9 mouse cellular contexts compared by ENCODE assay signal in the genomic region with DNA sequence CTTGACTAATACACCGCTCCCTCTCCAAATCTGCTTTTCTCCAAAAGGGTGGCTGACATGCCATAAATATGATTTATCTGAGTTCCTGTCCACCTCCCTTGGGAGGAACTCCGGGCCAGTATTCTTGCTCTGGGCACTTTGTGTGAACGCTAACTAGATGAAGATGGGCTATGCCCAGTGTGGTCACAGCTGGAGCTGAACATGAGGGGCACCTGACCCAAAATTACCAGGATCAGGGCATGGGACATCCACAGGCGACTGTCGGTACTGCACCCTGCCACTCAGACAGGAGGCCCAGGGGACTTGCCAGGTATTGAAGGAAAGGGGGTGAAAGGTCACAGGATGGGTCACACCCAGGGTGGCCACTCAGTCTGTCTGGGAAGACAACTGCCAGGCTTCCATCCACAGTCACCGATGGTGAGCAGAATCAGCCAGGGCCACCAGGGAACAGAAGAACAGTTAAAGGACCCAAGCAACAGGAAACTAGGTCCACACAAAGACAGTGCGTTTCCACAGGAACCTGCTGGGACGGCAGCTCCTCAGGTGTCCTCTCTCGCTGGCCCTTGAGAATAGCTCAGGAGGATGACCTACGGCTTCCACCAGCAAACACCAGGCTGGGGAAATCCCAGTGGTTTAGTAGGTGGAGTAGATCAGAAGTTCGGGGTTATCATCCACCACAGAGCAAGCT. TPM values are rescaled to one million over a fixed set of nuclear protein-coding genes. Genes with fewer than 3 reads are reported as not detected.
DNase-seq lines count a peak whose midpoint lies in the region; ATAC-seq and TF ChIP-seq lines count a peak whose summit lies in the region.
"Had no signal": no experiment of that assay in that cellular context is flagged by ENCODE, and none has a peak within 500 bp of the region (broad histone marks: within the 10 kb centered on the region; RNA-seq: fewer than 3 reads in every experiment).

No protein-coding gene starts in this region.

- no peak for DNase-seq in forebrain, postnatal 0 days
- DNase-seq in forebrain, embryonic 14.5 days (ENCODE audit: low spot score) = no peak
- DNase-seq in 3T3-L1 (ENCODE audit: low read depth, low spot score) (peak; percentile 50), adipocyte (ENCODE audit: low spot score) (peak; percentile 30)
- peak; percentile 48 for DNase-seq in kidney, adult 18-20 months
- DNase-seq in naive thymus-derived CD4-positive, alpha-beta T cell, adult 2 months (ENCODE audit: low read depth) = peak; percentile 59
- DNase-seq in urinary bladder, adult 2 months (ENCODE audit: low spot score) = no peak

- H3K9me3 ChIP-seq in forebrain, postnatal 0 days (ENCODE audit: low read length) = no peaks in the 10 kb centered on the region
- no peaks in the 10 kb centered on the region for H3K9me3 ChIP-seq in forebrain, embryonic 14.5 days (replicated peaks; ENCODE audit: control insufficient read depth, low read length)
- no peaks in the 10 kb centered on the region for H3K9me3 ChIP-seq in forebrain, embryonic 12.5 days
- H3K9me3 ChIP-seq: midbrain, embryonic 12.5 days had no signal

- no peak overlapping the region for H3K4me3 ChIP-seq in forebrain, postnatal 0 days (ENCODE audit: low read depth, low read length)
- no peak overlapping the region for H3K4me3 ChIP-seq in forebrain, embryonic 14.5 days (ENCODE audit: low read depth, low read length)
- H3K4me3 ChIP-seq in forebrain, embryonic 12.5 days (replicated peaks) = no peak overlapping the region
- H3K4me3 ChIP-seq: midbrain, embryonic 12.5 days had no signal

- peak; percentile 62 for TF ChIP-seq CTCF in forebrain, postnatal 0 days (IDR thresholded peaks at IDR 0.05; ENCODE audit: low read depth)

- H3K4me2 ChIP-seq in forebrain, postnatal 0 days (ENCODE audit: low read depth) = no peak overlapping the region
- H3K4me2 ChIP-seq in forebrain, embryonic 14.5 days (ENCODE audit: low read length) = no peak overlapping the region
- H3K4me2 ChIP-seq in forebrain, embryonic 12.5 days = no peak overlapping the region
- H3K4me2 ChIP-seq: midbrain, embryonic 12.5 days had no signal

- ATAC-seq in forebrain, postnatal 0 days = no peak
- ATAC-seq in forebrain, embryonic 14.5 days = no peak
- no peak for ATAC-seq in forebrain, embryonic 12.5 days (ENCODE audit: low FRiP score)

- no peaks in the 10 kb centered on the region for H3K36me3 ChIP-seq in forebrain, postnatal 0 days (ENCODE audit: insufficient read depth)
- H3K36me3 ChIP-seq in forebrain, embryonic 14.5 days (ENCODE audit: control insufficient read depth, insufficient read depth, low read length) = 0 out of 2 replicates have a peak, but pooled peaks cover 3% of the 10 kb centered on the region
- H3K36me3 ChIP-seq in forebrain, embryonic 12.5 days (replicated peaks) = peaks cover 15% of the 10 kb centered on the region; the same call in 1 of the 2 replicates

- WGBS in forebrain, postnatal 0 days = 85% methylated on average over 11 of the region's 11 CpGs
- WGBS in forebrain, embryonic 14.5 days = 83% methylated on average over 11 of the region's 11 CpGs
- WGBS in forebrain, embryonic 12.5 days = 82% methylated on average over 11 of the region's 11 CpGs

- no peaks in the 10 kb centered on the region for H3K4me1 ChIP-seq in forebrain, postnatal 0 days (ENCODE audit: insufficient read depth)
- no peaks in the 10 kb centered on the region for H3K4me1 ChIP-seq in forebrain, embryonic 14.5 days (ENCODE audit: control insufficient read depth, insufficient read depth, low read length)
- H3K4me1 ChIP-seq in forebrain, embryonic 12.5 days = 0 out of 2 replicates have a peak, but pooled peaks cover 2% of the 10 kb centered on the region
- H3K4me1 ChIP-seq: midbrain, embryonic 12.5 days had no signal

- H3K27ac ChIP-seq in forebrain, postnatal 0 days (ENCODE audit: low read depth, low read length) = no peak overlapping the region
- no peak overlapping the region for H3K27ac ChIP-seq in forebrain, embryonic 14.5 days (ENCODE audit: low read depth, low read length)
- no peak overlapping the region for H3K27ac ChIP-seq in forebrain, embryonic 12.5 days
- H3K27ac ChIP-seq: midbrain, embryonic 12.5 days had no signal

- no peak overlapping the region for H3K9ac ChIP-seq in forebrain, postnatal 0 days
- H3K9ac ChIP-seq in forebrain, embryonic 14.5 days (ENCODE audit: low read length) = no peak overlapping the region
- H3K9ac ChIP-seq in forebrain, embryonic 12.5 days = no peak overlapping the region
- H3K9ac ChIP-seq: midbrain, embryonic 12.5 days had no signal

- H3K27me3 ChIP-seq in forebrain, postnatal 0 days (ENCODE audit: insufficient read depth, low read length) = no peaks in the 10 kb centered on the region
- no peaks in the 10 kb centered on the region for H3K27me3 ChIP-seq in forebrain, embryonic 14.5 days (replicated peaks; ENCODE audit: control insufficient read depth, insufficient read depth, low read length)
- no peaks in the 10 kb centered on the region for H3K27me3 ChIP-seq in forebrain, embryonic 12.5 days
- H3K27me3 ChIP-seq: midbrain, embryonic 12.5 days had no signal

RNA-seq across cellular contexts. Expression of gene Bicra, which starts 35.0 kb away (rescaled TPM):
- 3.2 and 5.0 TPM in 2 replicates for total RNA-seq in forebrain, postnatal 0 days (2014; rRNA removed)
- 3.6 and 5.8 TPM in 2 replicates for polyA plus RNA-seq in forebrain, postnatal 0 days (2015; fragmentation: Nextera tagmentation; extraction: Ambion mirVana)
- 4.3 and 6.0 TPM in 2 replicates for polyA plus RNA-seq in forebrain, embryonic 14.5 days (2014; fragmentation: Nextera tagmentation; extraction: Ambion mirVana)
- polyA plus RNA-seq in urinary bladder, adult 2 months (2012; rRNA removed) = 3.3 and 7.9 TPM in 2 replicates
- polyA plus RNA-seq in forebrain, embryonic 12.5 days (2016; fragmentation: Nextera tagmentation; extraction: Ambion mirVana) = 9.1 and 9.5 TPM in 2 replicates

RNA-seq across cellular contexts. Expression of gene Ehd2, which starts 45.4 kb away (rescaled TPM):
- 3.1 and 3.5 TPM in 2 replicates for total RNA-seq in forebrain, postnatal 0 days (2014; rRNA removed)
- polyA plus RNA-seq in forebrain, postnatal 0 days (2015; fragmentation: Nextera tagmentation; extraction: Ambion mirVana) = 4.4 and 5.0 TPM in 2 replicates
- 4.5 and 6.2 TPM in 2 replicates for polyA plus RNA-seq in forebrain, embryonic 14.5 days (2014; fragmentation: Nextera tagmentation; extraction: Ambion mirVana)
- 75.8 and 96.6 TPM in 2 replicates for polyA plus RNA-seq in urinary bladder, adult 2 months (2012; rRNA removed)
- polyA plus RNA-seq in forebrain, embryonic 12.5 days (2016; fragmentation: Nextera tagmentation; extraction: Ambion mirVana) = 6.6 and 7.6 TPM in 2 replicates

RNA-seq across cellular contexts. Expression of gene Zfp541, which starts 48.9 kb away (rescaled TPM):
- total RNA-seq in forebrain, postnatal 0 days (2014; rRNA removed) = 0.10 and 0.15 TPM in 2 replicates
- 0.04 and 0.17 TPM in 2 replicates for polyA plus RNA-seq in forebrain, postnatal 0 days (2015; fragmentation: Nextera tagmentation; extraction: Ambion mirVana)
- 0.16 TPM in 1 of 2 replicates, not detected in the other for polyA plus RNA-seq in forebrain, embryonic 14.5 days (2014; fragmentation: Nextera tagmentation; extraction: Ambion mirVana)
- 0.06 and 0.07 TPM in 2 replicates for polyA plus RNA-seq in urinary bladder, adult 2 months (2012; rRNA removed)
- not detected in 2 replicates for polyA plus RNA-seq in forebrain, embryonic 12.5 days (2016; fragmentation: Nextera tagmentation; extraction: Ambion mirVana)
- polyA plus RNA-seq: midbrain, embryonic 12.5 days had no signal

Comparison
In these comparisons a context has a peak if more than half of its experiments do, and no peak if none do; other contexts are left out.
1. DNase-seq: peak in 3T3-L1 (single experiment), adipocyte (single experiment), kidney, adult 18-20 months (single experiment) and naive thymus-derived CD4-positive, alpha-beta T cell, adult 2 months (single experiment); none in forebrain, postnatal 0 days (single experiment), forebrain, embryonic 14.5 days (single experiment) and urinary bladder, adult 2 months (single experiment).